Mouse (Mus musculus) heart, embryonic 14.5 days (tissue): Measurements from ENCODE around the gene Gnat1. TPM values are rescaled to one million over a fixed set of nuclear protein-coding genes. Genes with fewer than 3 reads are reported as not detected.

Source experiments
- ATAC-seq: fragments of 200-750 bp; cut with Nextera tagmentation; 2 replicates; pipeline ENCODE4 v1.8.0; 2017; ENCODE audit warnings: low read depth, moderate TSS enrichment; ENCODE audit not compliant: insufficient number of reproducible peaks, insufficient read depth, low FRiP score
- H3K27ac ChIP-seq, 2 experiments: fragments of 200-500 bp in 1 of 2; fragments of 300-500 bp in 1 of 2; sonication (generic) in 1 of 2; replicated peaks in 1 of 2; 2 replicates each; pipeline ENCODE4 v1.5.1; 2012 to 2014; ENCODE audit warnings: low read depth in 2 of 2, low read length in 2 of 2, control low read depth in 1 of 2, mild to moderate bottlenecking in 1 of 2, mixed read lengths in 1 of 2; ENCODE audit not compliant: control insufficient read depth in 1 of 2, insufficient read depth in 1 of 2
- H3K27me3 ChIP-seq: fragments of 300-500 bp; sonication (generic); 2 replicates; pipeline ENCODE4 v1.6.1; 2014; ENCODE audit warnings: mild to moderate bottlenecking, low read length, control low read depth; ENCODE audit not compliant: control insufficient read depth, insufficient read depth
- H3K36me3 ChIP-seq: fragments of 300-500 bp; sonication (generic); 2 replicates; pipeline ENCODE4 v1.6.1; 2014; ENCODE audit warnings: mild to moderate bottlenecking, control low read depth, low read length, mixed read lengths; ENCODE audit not compliant: control insufficient read depth, insufficient read depth
- H3K4me1 ChIP-seq, 2 experiments: fragments of 200-500 bp in 1 of 2; fragments of 300-500 bp in 1 of 2; sonication (generic) in 1 of 2; 2 replicates each; pipeline ENCODE4 v1.6.1; 2012 to 2014; ENCODE audit warnings: low read length in 2 of 2, control low read depth in 1 of 2, mixed read lengths in 1 of 2; ENCODE audit not compliant: control insufficient read depth in 2 of 2, insufficient read depth in 2 of 2
- H3K4me2 ChIP-seq: fragments of 300-500 bp; sonication (generic); 2 replicates; pipeline ENCODE4 v1.6.1; 2014; ENCODE audit warnings: mild to moderate bottlenecking, low read length
- H3K4me3 ChIP-seq, 2 experiments: fragments of 200-500 bp in 1 of 2; fragments of 300-500 bp in 1 of 2; sonication (generic) in 1 of 2; 2 replicates each; pipeline ENCODE4 v1.5.1; 2012 to 2014; ENCODE audit warnings: low read length in 2 of 2, mild to moderate bottlenecking in 2 of 2, control low read depth in 1 of 2, low read depth in 1 of 2, moderate library complexity in 1 of 2; ENCODE audit not compliant: control insufficient read depth in 1 of 2, insufficient read depth in 1 of 2
- H3K9ac ChIP-seq: fragments of 300-500 bp; sonication (generic); 2 replicates; pipeline ENCODE4 v1.6.1; 2014; ENCODE audit warnings: mild to moderate bottlenecking, low read length
- H3K9me3 ChIP-seq: fragments of 300-500 bp; sonication (generic); 2 replicates; pipeline ENCODE4 v1.6.1; 2016; ENCODE audit warnings: low read length, control low read depth; ENCODE audit not compliant: control insufficient read depth
- WGBS: fragments of 180-500 bp; shearing (Covaris S2); extraction: QIAGEN DNeasy Blood & Tissue Kit; methylation state at CpG from one replicate; pipeline ENCODE4 v1.1.7; 2014; 5-methylcytosine and 5-hydroxymethylcytosine counted together
- polyA plus RNA-seq: library from polyadenylated mRNA; unstranded; fragments of >200 nt; fragmentation: Nextera tagmentation; extraction: Ambion mirVana; gene quantifications from 2 replicates; pipeline ENCODE4 v1.2.1, GENCODE M21; 2014

Gnat1 gene
- polyA plus RNA-seq: 0.63 and 1.7 TPM in 2 replicates

- Histone ChIP-seq H3K4me3 (no peak within 1 kb of the TSS), H3K36me3 (no peaks in the 10 kb centered on the region), H3K4me1 (peaks cover 3 to 10% of the 10 kb centered on the region in 2 experiments; a peak in 3 of 4 replicates), H3K9ac (no peak within 1 kb of the TSS), H3K27ac (no peak within 1 kb of the TSS), H3K4me2 (no peak within 1 kb of the TSS), H3K9me3 (no peaks in the 10 kb centered on the region), H3K27me3 (peaks cover 37% of the 10 kb centered on the region)
- ATAC-seq: no peak
- 43% methylated on average over 5 of the region's 5 CpGs for WGBS
Observed at GRCm38 (mm10) chr9:107679501-107679900, at the start of gene Gnat1. TSS of gene Gnat1 (minus strand) at chr9:107679712.

DNA sequence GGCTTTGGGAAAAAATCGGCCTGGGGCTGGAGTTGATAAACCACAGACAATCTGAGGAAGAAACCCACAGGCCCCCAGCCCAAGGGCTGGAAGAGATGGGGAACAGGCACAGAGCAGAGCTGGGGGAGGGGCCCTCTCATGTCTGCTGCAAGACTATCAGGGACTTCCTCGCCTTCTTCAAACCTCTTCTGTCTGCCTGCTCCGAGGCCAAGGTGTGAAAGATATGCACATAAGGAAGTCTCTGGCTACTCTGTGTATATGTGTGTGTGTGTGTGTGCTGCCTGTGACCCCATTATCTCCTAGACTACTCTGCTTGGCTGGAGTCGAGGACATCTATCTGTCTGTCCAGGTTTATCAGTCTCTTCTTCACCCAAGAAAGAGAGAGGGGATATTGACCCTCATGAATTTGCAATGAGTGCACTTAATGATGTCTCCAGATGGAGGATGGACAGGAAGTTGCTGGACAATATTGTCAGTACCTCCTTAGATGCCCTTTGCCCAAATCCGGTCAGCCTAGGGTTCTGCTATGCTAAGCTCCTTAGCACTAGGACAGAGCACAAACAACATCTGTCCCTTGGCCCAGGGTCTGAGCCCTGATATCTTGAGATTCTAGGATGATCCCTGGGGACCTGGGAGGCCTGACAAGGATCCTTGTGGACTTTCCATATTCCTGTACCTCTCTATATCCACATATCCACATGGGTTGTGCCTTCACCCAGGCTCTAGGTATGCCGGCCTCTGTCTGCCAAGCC lies 49.6 kb upstream of the Gnat1 start:
- Histone ChIP-seq H3K4me1 (peaks cover 7 to 11% of the 10 kb centered on the region in 2 experiments), H3K4me3 (no peak overlapping the region), H3K4me2 (no peak overlapping the region), H3K27ac (no peak overlapping the region), H3K27me3 (0 out of 2 replicates have a peak, but pooled peaks cover 2% of the 10 kb centered on the region), H3K36me3 (no peaks in the 10 kb centered on the region), H3K9ac (no peak overlapping the region), H3K9me3 (no peaks in the 10 kb centered on the region)
- WGBS: 40% methylated on average over 6 of the region's 6 CpGs
- no peak for ATAC-seq

GRCm38 (mm10) chr9:107727041-107727440 lies 47.5 kb upstream of the Gnat1 start:
- WGBS: 48% methylated on average over 3 of the region's 3 CpGs
- no peak overlapping the region for H3K4me2 ChIP-seq
- no peak overlapping the region for H3K27ac ChIP-seq
- no peak overlapping the region for H3K9ac ChIP-seq
- H3K4me3 ChIP-seq: no peak overlapping the region
- ATAC-seq: no peak
- no peaks in the 10 kb centered on the region for H3K9me3 ChIP-seq
- H3K4me1 ChIP-seq: peaks cover 19 to 20% of the 10 kb centered on the region in 2 experiments
- H3K36me3 ChIP-seq: no peaks in the 10 kb centered on the region
- no peaks in the 10 kb centered on the region; the same call in 1 of the 2 replicates for H3K27me3 ChIP-seq

DNA sequence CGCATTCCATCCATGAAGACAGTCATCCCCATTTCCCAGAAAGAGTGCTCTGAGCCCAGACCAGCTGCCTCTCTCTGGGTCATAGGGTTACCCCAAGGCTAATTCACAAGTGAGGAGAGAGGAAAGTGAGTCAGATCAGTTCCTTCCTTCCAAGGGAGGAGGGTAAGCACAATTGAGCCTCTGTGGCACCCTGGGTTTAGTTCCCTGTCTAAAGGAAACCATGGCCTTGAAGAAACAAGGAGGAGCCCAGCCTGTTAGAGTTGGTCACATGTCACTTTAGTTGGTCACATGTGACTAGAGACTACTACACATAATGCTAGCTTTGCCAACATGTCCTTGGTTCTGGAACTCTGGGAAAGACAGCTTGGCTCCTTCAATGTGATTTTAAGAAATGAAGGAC lies 45.3 kb upstream of the Gnat1 start:
- Histone ChIP-seq H3K9ac (no peak overlapping the region), H3K4me1 (peaks cover 19 to 20% of the 10 kb centered on the region in 2 experiments), H3K27me3 (no peaks in the 10 kb centered on the region; the same call in 1 of the 2 replicates), H3K36me3 (no peaks in the 10 kb centered on the region), H3K4me2 (no peak overlapping the region), H3K4me3 (no peak overlapping the region), H3K9me3 (no peaks in the 10 kb centered on the region), H3K27ac (peak overlapping the region; percentile 5 to 67)
- 88% methylated on average over 1 of the region's 1 CpGs for WGBS
- ATAC-seq: no peak

GRCm38 (mm10) chr9:107723794-107724531 lies 44.5 kb upstream of the Gnat1 start:
- Histone ChIP-seq H3K36me3 (no peaks in the 10 kb centered on the region), H3K9me3 (no peaks in the 10 kb centered on the region), H3K4me2 (peak overlapping the region; percentile 46), H3K4me1 (peaks cover 19 to 20% of the 10 kb centered on the region in 2 experiments), H3K9ac (peak overlapping the region; percentile 38; the same call in 1 of the 2 replicates), H3K27me3 (no peaks in the 10 kb centered on the region; the same call in 1 of the 2 replicates), H3K4me3 (no peak overlapping the region), H3K27ac (peak overlapping the region; percentile 5 to 67)
- ATAC-seq: peak; percentile 49
- WGBS: 5% methylated on average over 11 of the region's 11 CpGs

DNA sequence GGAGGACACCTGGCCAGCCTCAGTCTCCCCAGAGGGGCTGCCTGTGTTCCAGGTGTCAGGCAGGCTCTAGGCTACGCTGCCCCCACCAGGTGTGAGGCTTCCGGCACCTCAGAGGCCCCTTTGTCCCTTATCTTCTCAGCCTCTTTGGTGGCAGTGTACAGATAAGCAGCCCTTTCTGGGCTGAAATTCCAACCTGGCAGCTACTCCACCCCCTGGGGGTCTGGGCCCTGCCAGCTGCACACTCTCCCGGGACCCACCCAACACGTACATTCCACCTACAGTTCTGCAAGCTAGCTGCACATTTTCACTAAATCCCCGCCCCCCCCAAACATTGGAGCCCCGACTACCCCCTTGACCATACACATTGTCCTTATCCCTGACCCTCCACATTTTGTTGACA lies 43.8 kb upstream of the Gnat1 start:
- H3K4me2 ChIP-seq: peak overlapping the region; percentile 46
- no peak overlapping the region for H3K9ac ChIP-seq
- H3K27me3 ChIP-seq: no peaks in the 10 kb centered on the region; the same call in 1 of the 2 replicates
- 6% methylated on average over 6 of the region's 6 CpGs for WGBS
- no peaks in the 10 kb centered on the region for H3K9me3 ChIP-seq
- H3K4me3 ChIP-seq: no peak overlapping the region
- H3K4me1 ChIP-seq: peaks cover 15 to 20% of the 10 kb centered on the region in 2 experiments
- no peaks in the 10 kb centered on the region for H3K36me3 ChIP-seq
- ATAC-seq: no peak
- H3K27ac ChIP-seq: 0 out of 4 replicates have a peak overlapping the region, but pooled peaks of 1 of the 2 experiments have one; percentile 67

GRCm38 (mm10) chr9:107718781-107719540 lies 39.4 kb upstream of the Gnat1 start:
- WGBS: 79% methylated on average over 10 of the region's 10 CpGs
- Histone ChIP-seq H3K4me3 (no peak overlapping the region), H3K9me3 (no peaks in the 10 kb centered on the region), H3K27ac (no peak overlapping the region), H3K4me1 (peaks cover 23 to 28% of the 10 kb centered on the region in 2 experiments), H3K27me3 (peaks cover 3% of the 10 kb centered on the region; the same call in 1 of the 2 replicates), H3K4me2 (no peak overlapping the region), H3K9ac (no peak overlapping the region), H3K36me3 (no peaks in the 10 kb centered on the region)
- ATAC-seq: no peak
